Mouse (Mus musculus): ENCODE measurements around the gene Pga5. TPM values are rescaled to one million over a fixed set of nuclear protein-coding genes. Genes with fewer than 3 reads are reported as not detected.
A peak's percentile ranks its signal among the peaks of the same experiment; 100 is the strongest.

Pga5 gene
- total and polyA plus RNA-seq, 3 experiments: not detected

GRCm38 (mm10) chr19:10688537-10689352 is 10.9 kb upstream of the Pga5 start, which contains the start of gene Vps37c:
Gene Vps37c (plus strand): TSS chr19:10688735.
- H3K27me3 ChIP-seq (ENCODE audit: control insufficient read depth, insufficient read depth, low read length): no peaks in the 10 kb centered on the region
- WGBS: under 1% methylated on average over 74 of the region's 74 CpGs
- H3K36me3 ChIP-seq (ENCODE audit: control insufficient read depth, insufficient read depth, low read length): peaks cover 6% of the 10 kb centered on the region; the same call in 1 of the 2 replicates
- peak within 1 kb of the TSS; percentile 93 for H3K27ac ChIP-seq
- peak within 1 kb of the TSS; percentile 79 for H3K4me3 ChIP-seq
- H3K79me2 ChIP-seq (replicated peaks; ENCODE audit: control insufficient read depth, insufficient read depth, low read length): peaks cover 3% of the 10 kb centered on the region; the same call in 1 of the 2 replicates
- peaks cover 15% of the 10 kb centered on the region for H3K4me1 ChIP-seq (ENCODE audit: control insufficient read depth, insufficient read depth, low read length)
- intact Hi-C loops (cut with DNase I): no loop called here
- DNase-seq: peak; percentile 92 to 98
- peak within 1 kb of the TSS; percentile 95 for H3K9ac ChIP-seq (ENCODE audit: low read depth, low read length)
- peak; percentile 87 for TF ChIP-seq POLR2A (IDR thresholded peaks at IDR 0.05; ENCODE audit: insufficient read depth, low read depth, low read length)
- peak; percentile 39 for TF ChIP-seq CTCF (IDR thresholded peaks at IDR 0.05)
- 0 out of 2 replicates have a peak, but pooled peaks have one; percentile 8 for TF ChIP-seq EP300 (IDR thresholded peaks at IDR 0.05; ENCODE audit: insufficient read depth, low read depth, low read length)

- TF ChIP-seq POLR2A (IDR thresholded peaks at IDR 0.05; ENCODE audit: insufficient read depth, low read depth, low read length): no peak
- TF ChIP-seq EP300 (IDR thresholded peaks at IDR 0.05; ENCODE audit: insufficient read depth, low read depth, low read length): no peak
- TF ChIP-seq CTCF (IDR thresholded peaks at IDR 0.05): no peak
- no peaks in the 10 kb centered on the region for H3K27me3 ChIP-seq (ENCODE audit: control insufficient read depth, insufficient read depth, low read length)
- no peaks in the 10 kb centered on the region for H3K79me2 ChIP-seq (replicated peaks; ENCODE audit: control insufficient read depth, insufficient read depth, low read length)
- peaks cover 11% of the 10 kb centered on the region for H3K4me1 ChIP-seq (ENCODE audit: control insufficient read depth, insufficient read depth, low read length)
- 61% methylated on average over 2 of the region's 2 CpGs for WGBS
- H3K9ac ChIP-seq (ENCODE audit: low read depth, low read length): no peak overlapping the region
- no peak overlapping the region for H3K4me3 ChIP-seq
- no peak overlapping the region for H3K27ac ChIP-seq
- H3K36me3 ChIP-seq (ENCODE audit: control insufficient read depth, insufficient read depth, low read length): peaks cover 4% of the 10 kb centered on the region; the same call in 1 of the 2 replicates
- intact Hi-C loops (cut with DNase I): no loop called here
- no peak for DNase-seq
Measured at GRCm38 (mm10) chr19:10685727-10686126, 7.9 kb upstream of the Pga5 start.

DNA sequence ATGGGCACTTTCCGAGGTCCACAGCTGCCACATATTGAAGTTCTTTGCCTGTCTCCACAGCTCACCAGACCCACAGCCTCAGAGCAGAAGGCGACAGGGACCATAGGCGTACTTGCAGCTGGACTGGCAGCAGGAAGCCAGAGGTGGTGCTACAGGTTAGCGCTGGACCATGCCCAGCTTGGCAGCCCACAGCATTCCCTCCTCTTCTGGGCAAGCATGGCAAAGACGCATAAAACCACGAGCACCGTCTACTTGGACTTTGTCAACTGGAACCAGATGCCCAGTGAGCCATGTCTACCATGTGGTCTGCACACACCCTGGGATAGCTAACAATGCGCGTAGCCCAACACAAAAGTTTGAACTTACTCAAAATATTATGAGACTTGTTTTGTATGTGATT is 7.2 kb upstream of the Pga5 start:
- no peak overlapping the region for H3K4me3 ChIP-seq
- TF ChIP-seq POLR2A (IDR thresholded peaks at IDR 0.05; ENCODE audit: insufficient read depth, low read depth, low read length) (no peak), EP300 (IDR thresholded peaks at IDR 0.05; ENCODE audit: insufficient read depth, low read depth, low read length) (no peak), CTCF (IDR thresholded peaks at IDR 0.05) (no peak)
- H3K36me3 ChIP-seq (ENCODE audit: control insufficient read depth, insufficient read depth, low read length): peaks cover 3% of the 10 kb centered on the region; the same call in 1 of the 2 replicates
- H3K4me1 ChIP-seq (ENCODE audit: control insufficient read depth, insufficient read depth, low read length): peaks cover 9% of the 10 kb centered on the region
- WGBS: 86% methylated on average over 9 of the region's 9 CpGs
- H3K79me2 ChIP-seq (replicated peaks; ENCODE audit: control insufficient read depth, insufficient read depth, low read length): no peaks in the 10 kb centered on the region
- intact Hi-C loops (cut with DNase I): no loop called here
- no peak overlapping the region for H3K27ac ChIP-seq
- H3K9ac ChIP-seq (ENCODE audit: low read depth, low read length): no peak overlapping the region
- H3K27me3 ChIP-seq (ENCODE audit: control insufficient read depth, insufficient read depth, low read length): no peaks in the 10 kb centered on the region
- DNase-seq: no peak

- WGBS: 41% methylated on average over 4 of the region's 4 CpGs
- no peak overlapping the region for H3K4me3 ChIP-seq
- H3K27ac ChIP-seq: no peak overlapping the region
- no peaks in the 10 kb centered on the region for H3K27me3 ChIP-seq (ENCODE audit: control insufficient read depth, insufficient read depth, low read length)
- intact Hi-C loops (cut with DNase I): no loop called here
- TF ChIP-seq CTCF (IDR thresholded peaks at IDR 0.05) (no peak), EP300 (IDR thresholded peaks at IDR 0.05; ENCODE audit: insufficient read depth, low read depth, low read length) (no peak)
- H3K79me2 ChIP-seq (replicated peaks; ENCODE audit: control insufficient read depth, insufficient read depth, low read length): no peaks in the 10 kb centered on the region
- no peaks in the 10 kb centered on the region for H3K36me3 ChIP-seq (ENCODE audit: control insufficient read depth, insufficient read depth, low read length)
- H3K4me1 ChIP-seq (ENCODE audit: control insufficient read depth, insufficient read depth, low read length): no peaks in the 10 kb centered on the region
- no peak for DNase-seq
- no peak overlapping the region for H3K9ac ChIP-seq (ENCODE audit: low read depth, low read length)
Measured at GRCm38 (mm10) chr19:10681571-10681970, 3.7 kb upstream of the Pga5 start.

DNA sequence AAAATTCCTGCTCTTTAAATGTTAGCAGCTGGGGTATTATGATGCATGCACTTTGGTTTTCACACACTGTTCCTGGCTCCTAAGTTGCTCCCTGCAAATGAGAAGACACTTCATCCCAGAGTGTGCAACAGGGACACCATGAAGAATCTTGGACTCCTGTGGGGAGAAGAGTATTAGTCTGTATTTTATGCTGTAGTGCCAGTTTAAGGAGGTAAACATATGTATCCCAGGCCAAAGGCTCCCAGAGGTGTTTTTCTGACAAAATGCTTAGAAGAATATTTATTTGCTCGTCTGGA is 849 bp upstream of the Pga5 start:
- Histone ChIP-seq H3K9ac (ENCODE audit: low read depth, low read length) (no peak overlapping the region), H3K27ac (no peak overlapping the region), H3K4me3 (no peak overlapping the region), H3K27me3 (ENCODE audit: control insufficient read depth, insufficient read depth, low read length) (no peaks in the 10 kb centered on the region), H3K36me3 (ENCODE audit: control insufficient read depth, insufficient read depth, low read length) (no peaks in the 10 kb centered on the region), H3K79me2 (replicated peaks; ENCODE audit: control insufficient read depth, insufficient read depth, low read length) (no peaks in the 10 kb centered on the region), H3K4me1 (ENCODE audit: control insufficient read depth, insufficient read depth, low read length) (no peaks in the 10 kb centered on the region)
- intact Hi-C loops (cut with DNase I): loop anchor here (1.0 kb wide), 1 partner anchor 31 kb away; no protein-coding TSS in a partner anchor
- no peak for DNase-seq
- 78% methylated on average over 1 of the region's 1 CpGs for WGBS
- TF ChIP-seq POLR2A (IDR thresholded peaks at IDR 0.05; ENCODE audit: insufficient read depth, low read depth, low read length) (no peak), EP300 (IDR thresholded peaks at IDR 0.05; ENCODE audit: insufficient read depth, low read depth, low read length) (no peak), CTCF (IDR thresholded peaks at IDR 0.05) (no peak)

DNA sequence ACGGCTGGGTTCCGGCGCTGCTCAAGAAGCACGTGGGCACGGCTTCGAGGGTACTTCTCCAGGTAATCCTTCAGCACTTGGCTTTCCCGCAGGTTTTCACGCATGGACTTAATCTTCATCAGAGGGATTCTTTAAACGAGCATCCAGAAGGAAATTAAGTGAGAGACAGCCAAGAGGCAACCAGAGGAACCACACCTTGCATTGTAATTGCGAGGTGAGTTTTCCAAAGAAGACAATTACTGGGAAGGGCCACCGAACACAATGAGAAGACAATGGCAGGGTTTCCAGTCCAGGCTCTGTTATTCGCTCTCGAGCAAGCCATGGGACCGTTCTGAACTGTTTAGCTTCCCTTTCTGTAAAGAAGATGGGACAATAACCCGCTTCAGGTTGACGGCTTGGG is 1.2 kb downstream of the Pga5 start:
- no peak overlapping the region for H3K27ac ChIP-seq
- H3K4me3 ChIP-seq: no peak overlapping the region
- DNase-seq: no peak
- H3K9ac ChIP-seq (ENCODE audit: low read depth, low read length): no peak overlapping the region
- H3K27me3 ChIP-seq (ENCODE audit: control insufficient read depth, insufficient read depth, low read length): no peaks in the 10 kb centered on the region
- intact Hi-C loops (cut with DNase I): no loop called here
- 72% methylated on average over 16 of the region's 16 CpGs for WGBS
- H3K79me2 ChIP-seq (replicated peaks; ENCODE audit: control insufficient read depth, insufficient read depth, low read length): no peaks in the 10 kb centered on the region
- no peak for TF ChIP-seq POLR2A (IDR thresholded peaks at IDR 0.05; ENCODE audit: insufficient read depth, low read depth, low read length)
- TF ChIP-seq EP300 (IDR thresholded peaks at IDR 0.05; ENCODE audit: insufficient read depth, low read depth, low read length): no peak
- TF ChIP-seq CTCF (IDR thresholded peaks at IDR 0.05): no peak
- no peaks in the 10 kb centered on the region for H3K4me1 ChIP-seq (ENCODE audit: control insufficient read depth, insufficient read depth, low read length)
- H3K36me3 ChIP-seq (ENCODE audit: control insufficient read depth, insufficient read depth, low read length): no peaks in the 10 kb centered on the region

All from heart, adult 2 months (tissue).